Mouse (Mus musculus) G1E (cell line): ENCODE measurements around the gene Slx4ip.

Source experiments
- CTCF ChIP-seq: IDR thresholded peaks from 2 replicates; pipeline ENCODE4 v1.5.1; 2012; ENCODE audit warnings: low read depth, low read length, inconsistent platforms, mixed read lengths
- TAL1 ChIP-seq: conservative IDR thresholded peaks from 2 replicates; pipeline ENCODE4 v1.6.1; 2012; ENCODE audit warnings: low read depth, low read length, inconsistent platforms, mixed read lengths

GRCm38 (mm10) chr2:137067479-137068110 is 176.6 kb downstream of the Slx4ip start:
- TF ChIP-seq TAL1 (no peak), CTCF (no peak)
